Mouse (Mus musculus): ENCODE data around the gene Rrad. TPM values are rescaled to one million over a fixed set of nuclear protein-coding genes. Genes with fewer than 3 reads are reported as not detected.
A peak's percentile ranks its signal among the peaks of the same experiment; 100 is the strongest.

Gene Rrad
- polyA plus RNA-seq, 1 experiment = 0.42 TPM

GRCm38 (mm10) chr8:104611613-104612012 is 19.5 kb downstream of the Rrad start:
- no peak overlapping the region for H3K27ac ChIP-seq (ENCODE audit: control insufficient read depth, insufficient read depth, low read depth, low read length)

GRCm38 (mm10) chr8:104610185-104610766 is 20.9 kb downstream of the Rrad start:
- Histone ChIP-seq H3K4me3 (ENCODE audit: control insufficient read depth, low read depth, low read length) (no peak overlapping the region), H3K27ac (ENCODE audit: control insufficient read depth, insufficient read depth, low read depth, low read length) (no peak overlapping the region), H3K27me3 (ENCODE audit: control insufficient read depth, insufficient read depth, low read length) (no peaks in the 10 kb centered on the region), H3K4me1 (ENCODE audit: control insufficient read depth, insufficient read depth, low read length) (no peaks in the 10 kb centered on the region), H3K36me3 (ENCODE audit: control insufficient read depth, insufficient read depth, low read length) (no peaks in the 10 kb centered on the region)
- TF ChIP-seq CTCF (IDR thresholded peaks at IDR 0.05; ENCODE audit: control insufficient read depth, insufficient read depth, insufficient replicate concordance, low read depth, low read length) (0 out of 2 replicates have a peak, but pooled peaks have one; percentile 3), POLR2A (IDR thresholded peaks at IDR 0.05; ENCODE audit: control insufficient read depth, low read depth, low read length) (no peak)

More at GRCm38 (mm10) chr8:104611613-104612012, 19.5 kb downstream of the Rrad start:
- Histone ChIP-seq H3K4me3 (ENCODE audit: control insufficient read depth, low read depth, low read length) (no peak overlapping the region), H3K27me3 (ENCODE audit: control insufficient read depth, insufficient read depth, low read length) (no peaks in the 10 kb centered on the region), H3K4me1 (ENCODE audit: control insufficient read depth, insufficient read depth, low read length) (no peaks in the 10 kb centered on the region), H3K36me3 (ENCODE audit: control insufficient read depth, insufficient read depth, low read length) (no peaks in the 10 kb centered on the region)
- TF ChIP-seq POLR2A (IDR thresholded peaks at IDR 0.05; ENCODE audit: control insufficient read depth, low read depth, low read length) (no peak), CTCF (IDR thresholded peaks at IDR 0.05; ENCODE audit: control insufficient read depth, insufficient read depth, insufficient replicate concordance, low read depth, low read length) (no peak)

- no peaks in the 10 kb centered on the region for H3K36me3 ChIP-seq (ENCODE audit: control insufficient read depth, insufficient read depth, low read length)
- H3K27ac ChIP-seq (ENCODE audit: control insufficient read depth, insufficient read depth, low read depth, low read length) = no peak overlapping the region
- no peak overlapping the region for H3K4me3 ChIP-seq (ENCODE audit: control insufficient read depth, low read depth, low read length)
- H3K4me1 ChIP-seq (ENCODE audit: control insufficient read depth, insufficient read depth, low read length) = no peaks in the 10 kb centered on the region
- H3K27me3 ChIP-seq (ENCODE audit: control insufficient read depth, insufficient read depth, low read length) = no peaks in the 10 kb centered on the region
- TF ChIP-seq POLR2A (IDR thresholded peaks at IDR 0.05; ENCODE audit: control insufficient read depth, low read depth, low read length) (no peak), CTCF (IDR thresholded peaks at IDR 0.05; ENCODE audit: control insufficient read depth, insufficient read depth, insufficient replicate concordance, low read depth, low read length) (no peak)
These were observed 21.9 kb downstream of the Rrad start for GRCm38 (mm10) chr8:104609222-104609621.

GRCm38 (mm10) chr8:104607944-104608343 is 23.2 kb downstream of the Rrad start:
- Histone ChIP-seq H3K4me1 (ENCODE audit: control insufficient read depth, insufficient read depth, low read length) (peaks cover 4% of the 10 kb centered on the region), H3K4me3 (ENCODE audit: control insufficient read depth, low read depth, low read length) (no peak overlapping the region), H3K36me3 (ENCODE audit: control insufficient read depth, insufficient read depth, low read length) (no peaks in the 10 kb centered on the region), H3K27me3 (ENCODE audit: control insufficient read depth, insufficient read depth, low read length) (no peaks in the 10 kb centered on the region), H3K27ac (ENCODE audit: control insufficient read depth, insufficient read depth, low read depth, low read length) (no peak overlapping the region)
- no peak for TF ChIP-seq POLR2A (IDR thresholded peaks at IDR 0.05; ENCODE audit: control insufficient read depth, low read depth, low read length)
- TF ChIP-seq CTCF (IDR thresholded peaks at IDR 0.05; ENCODE audit: control insufficient read depth, insufficient read depth, insufficient replicate concordance, low read depth, low read length) = no peak

GRCm38 (mm10) chr8:104606329-104606728 is 24.8 kb downstream of the Rrad start:
- H3K36me3 ChIP-seq (ENCODE audit: control insufficient read depth, insufficient read depth, low read length) = no peaks in the 10 kb centered on the region
- no peak overlapping the region for H3K27ac ChIP-seq (ENCODE audit: control insufficient read depth, insufficient read depth, low read depth, low read length)
- TF ChIP-seq POLR2A (IDR thresholded peaks at IDR 0.05; ENCODE audit: control insufficient read depth, low read depth, low read length) (no peak), CTCF (IDR thresholded peaks at IDR 0.05; ENCODE audit: control insufficient read depth, insufficient read depth, insufficient replicate concordance, low read depth, low read length) (no peak)
- no peaks in the 10 kb centered on the region for H3K27me3 ChIP-seq (ENCODE audit: control insufficient read depth, insufficient read depth, low read length)
- H3K4me3 ChIP-seq (ENCODE audit: control insufficient read depth, low read depth, low read length) = no peak overlapping the region
- peaks cover 17% of the 10 kb centered on the region for H3K4me1 ChIP-seq (ENCODE audit: control insufficient read depth, insufficient read depth, low read length)

GRCm38 (mm10) chr8:104603245-104603593 is 27.9 kb downstream of the Rrad start:
- Histone ChIP-seq H3K4me3 (ENCODE audit: control insufficient read depth, low read depth, low read length) (no peak overlapping the region), H3K27ac (ENCODE audit: control insufficient read depth, insufficient read depth, low read depth, low read length) (no peak overlapping the region), H3K27me3 (ENCODE audit: control insufficient read depth, insufficient read depth, low read length) (no peaks in the 10 kb centered on the region), H3K36me3 (ENCODE audit: control insufficient read depth, insufficient read depth, low read length) (no peaks in the 10 kb centered on the region), H3K4me1 (ENCODE audit: control insufficient read depth, insufficient read depth, low read length) (peaks cover 18% of the 10 kb centered on the region)
- no peak for TF ChIP-seq CTCF (IDR thresholded peaks at IDR 0.05; ENCODE audit: control insufficient read depth, insufficient read depth, insufficient replicate concordance, low read depth, low read length)

- Histone ChIP-seq H3K27ac (ENCODE audit: control insufficient read depth, insufficient read depth, low read depth, low read length) (no peak overlapping the region), H3K27me3 (ENCODE audit: control insufficient read depth, insufficient read depth, low read length) (no peaks in the 10 kb centered on the region), H3K4me1 (ENCODE audit: control insufficient read depth, insufficient read depth, low read length) (peaks cover 18% of the 10 kb centered on the region), H3K36me3 (ENCODE audit: control insufficient read depth, insufficient read depth, low read length) (no peaks in the 10 kb centered on the region), H3K4me3 (ENCODE audit: control insufficient read depth, low read depth, low read length) (peak overlapping the region; percentile 59)
- TF ChIP-seq POLR2A (IDR thresholded peaks at IDR 0.05; ENCODE audit: control insufficient read depth, low read depth, low read length) = no peak
- TF ChIP-seq CTCF (IDR thresholded peaks at IDR 0.05; ENCODE audit: control insufficient read depth, insufficient read depth, insufficient replicate concordance, low read depth, low read length) = peak; percentile 90; the same call in 1 of the 2 replicates
These were observed 28.5 kb downstream of the Rrad start for GRCm38 (mm10) chr8:104602468-104603244.
